Mouse (Mus musculus): ENCODE measurements around the gene Brms1l. TPM values are rescaled to one million over a fixed set of nuclear protein-coding genes. Genes with fewer than 3 reads are reported as not detected.

Brms1l gene
- polyA plus RNA-seq, 1 experiment from 2014 or later: 31.6 TPM

GRCm38 (mm10) chr12:55904801-55905200, 68.7 kb downstream of the Brms1l start:
- Histone ChIP-seq H3K36me3 (ENCODE audit: control insufficient read depth, insufficient read depth, low read length) (no peaks in the 10 kb centered on the region), H3K4me2 (replicated peaks; ENCODE audit: low read depth, low read length) (no peak overlapping the region), H3K9ac (ENCODE audit: low read depth, low read length) (no peak overlapping the region), H3K9me3 (ENCODE audit: control insufficient read depth, low read length) (no peaks in the 10 kb centered on the region), H3K27ac (ENCODE audit: low read depth, low read length) (no peak overlapping the region), H3K27me3 (ENCODE audit: control insufficient read depth, insufficient read depth, low read length) (no peaks in the 10 kb centered on the region), H3K4me1 (ENCODE audit: control insufficient read depth, insufficient read depth, low read length) (no peaks in the 10 kb centered on the region), H3K4me3 (ENCODE audit: low read length) (no peak overlapping the region)
- ATAC-seq (ENCODE audit: low FRiP score, low TSS enrichment): no peak
- 86% methylated on average over 1 of the region's 1 CpGs for WGBS

GRCm38 (mm10) chr12:55912138-55912537, 76.0 kb downstream of the Brms1l start:
- Histone ChIP-seq H3K36me3 (ENCODE audit: control insufficient read depth, insufficient read depth, low read length) (no peaks in the 10 kb centered on the region), H3K27ac (ENCODE audit: low read depth, low read length) (no peak overlapping the region), H3K27me3 (ENCODE audit: control insufficient read depth, insufficient read depth, low read length) (no peaks in the 10 kb centered on the region), H3K9ac (ENCODE audit: low read depth, low read length) (no peak overlapping the region), H3K4me1 (ENCODE audit: control insufficient read depth, insufficient read depth, low read length) (no peaks in the 10 kb centered on the region), H3K4me3 (ENCODE audit: low read length) (no peak overlapping the region), H3K4me2 (replicated peaks; ENCODE audit: low read depth, low read length) (no peak overlapping the region), H3K9me3 (ENCODE audit: control insufficient read depth, low read length) (no peaks in the 10 kb centered on the region)
- WGBS: 50% methylated on average over 3 of the region's 3 CpGs
- ATAC-seq (ENCODE audit: low FRiP score, low TSS enrichment): no peak

DNA sequence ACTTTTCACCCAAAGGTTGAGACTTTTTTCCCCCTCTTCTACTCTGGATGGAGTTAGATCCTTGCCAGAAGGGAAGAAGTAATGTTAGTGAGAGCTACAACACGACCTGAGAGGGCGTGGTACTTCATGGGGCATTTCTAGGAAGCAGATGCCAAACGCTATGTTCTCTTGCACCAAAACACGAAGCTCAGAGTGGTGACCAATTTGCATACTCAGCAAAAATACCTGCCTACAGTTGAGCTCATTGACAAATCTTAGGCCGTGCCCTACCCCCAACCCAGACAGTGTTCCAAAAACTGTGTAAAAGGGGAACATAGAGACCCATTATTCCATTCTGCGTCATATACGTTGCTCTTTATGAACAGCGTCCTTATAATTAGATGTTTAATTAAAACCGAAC, 77.1 kb downstream of the Brms1l start:
- H3K36me3 ChIP-seq (ENCODE audit: control insufficient read depth, insufficient read depth, low read length): no peaks in the 10 kb centered on the region
- 83% methylated on average over 9 of the region's 9 CpGs for WGBS

GRCm38 (mm10) chr12:55916250-55916649, 80.1 kb downstream of the Brms1l start:
- Histone ChIP-seq H3K4me2 (replicated peaks; ENCODE audit: low read depth, low read length) (no peak overlapping the region), H3K9ac (ENCODE audit: low read depth, low read length) (no peak overlapping the region), H3K27me3 (ENCODE audit: control insufficient read depth, insufficient read depth, low read length) (no peaks in the 10 kb centered on the region), H3K4me1 (ENCODE audit: control insufficient read depth, insufficient read depth, low read length) (no peaks in the 10 kb centered on the region), H3K27ac (ENCODE audit: low read depth, low read length) (no peak overlapping the region), H3K36me3 (ENCODE audit: control insufficient read depth, insufficient read depth, low read length) (no peaks in the 10 kb centered on the region), H3K4me3 (ENCODE audit: low read length) (no peak overlapping the region), H3K9me3 (ENCODE audit: control insufficient read depth, low read length) (no peaks in the 10 kb centered on the region)
- no peak for ATAC-seq (ENCODE audit: low FRiP score, low TSS enrichment)
- 78% methylated on average over 8 of the region's 8 CpGs for WGBS

More for the DNA sequence above, 77.1 kb downstream of the Brms1l start:
- H3K27me3 ChIP-seq (ENCODE audit: control insufficient read depth, insufficient read depth, low read length): no peaks in the 10 kb centered on the region
- no peak overlapping the region for H3K4me2 ChIP-seq (replicated peaks; ENCODE audit: low read depth, low read length)
- no peak overlapping the region for H3K4me3 ChIP-seq (ENCODE audit: low read length)
- H3K9me3 ChIP-seq (ENCODE audit: control insufficient read depth, low read length): no peaks in the 10 kb centered on the region
- no peaks in the 10 kb centered on the region for H3K4me1 ChIP-seq (ENCODE audit: control insufficient read depth, insufficient read depth, low read length)
- ATAC-seq (ENCODE audit: low FRiP score, low TSS enrichment): no peak
- H3K9ac ChIP-seq (ENCODE audit: low read depth, low read length): no peak overlapping the region
- H3K27ac ChIP-seq (ENCODE audit: low read depth, low read length): no peak overlapping the region

- Histone ChIP-seq H3K4me2 (replicated peaks; ENCODE audit: low read depth, low read length) (no peak overlapping the region), H3K27ac (ENCODE audit: low read depth, low read length) (no peak overlapping the region), H3K4me1 (ENCODE audit: control insufficient read depth, insufficient read depth, low read length) (no peaks in the 10 kb centered on the region), H3K9me3 (ENCODE audit: control insufficient read depth, low read length) (no peaks in the 10 kb centered on the region), H3K4me3 (ENCODE audit: low read length) (no peak overlapping the region), H3K27me3 (ENCODE audit: control insufficient read depth, insufficient read depth, low read length) (no peaks in the 10 kb centered on the region), H3K36me3 (ENCODE audit: control insufficient read depth, insufficient read depth, low read length) (no peaks in the 10 kb centered on the region), H3K9ac (ENCODE audit: low read depth, low read length) (no peak overlapping the region)
- WGBS: 93% methylated on average over 19 of the region's 19 CpGs
- no peak for ATAC-seq (ENCODE audit: low FRiP score, low TSS enrichment)
Measured at GRCm38 (mm10) chr12:55917020-55917419, 80.9 kb downstream of the Brms1l start.

Small RNA genes within 50 kb of the gene (microRNA-seq; reads per million reads assigned to microRNA genes)
- 1.9 reads per million for gene Gm23394

Other genes with a start within 250 kb of the Brms1l start
- gene Insm2, start 236.9 kb upstream of the Brms1l start, polyA plus RNA-seq (2014; fragmentation: Nextera tagmentation; extraction: Ambion mirVana): 0.08 and 0.09 TPM in 2 replicates
- 16.9 and 22.2 TPM in 2 replicates for gene Ralgapa1, start 15.2 kb upstream of the Brms1l start, polyA plus RNA-seq (2014; fragmentation: Nextera tagmentation; extraction: Ambion mirVana)

Measured in kidney, embryonic 14.5 days (tissue).